Mouse (Mus musculus): ENCODE measurements at regions not wholly inside any gene's neighbourhood (a gene's known extent, or its start where the extent isn't known, plus 50 kb on each side); places are given as distances from the start of the nearest gene placed in this dataset.

- no peak for DNase-seq (ENCODE audit: low spot score in 2 of 2)
These were observed 113.0 kb upstream of the Pcgf5 start for GRCm38 (mm10) chr19:36235131-36235530.

GRCm38 (mm10) chr19:36236576-36237345, 111.3 kb upstream of the Pcgf5 start:
- no peak for DNase-seq (ENCODE audit: low spot score in 2 of 2)

- DNase-seq (ENCODE audit: low spot score in 2 of 2), result no peak
These were observed 110.4 kb upstream of the Pcgf5 start for GRCm38 (mm10) chr19:36237751-36238150.

GRCm38 (mm10) chr19:36238536-36238935, 109.6 kb upstream of the Pcgf5 start:
- DNase-seq (ENCODE audit: low spot score in 2 of 2), result no peak

- no peak for DNase-seq (ENCODE audit: low spot score in 2 of 2)
These were observed 105.7 kb upstream of the Pcgf5 start for GRCm38 (mm10) chr19:36242396-36242795.

GRCm38 (mm10) chr19:36242946-36243345, 105.2 kb upstream of the Pcgf5 start:
- no peak for DNase-seq (ENCODE audit: low spot score in 2 of 2)

GRCm38 (mm10) chr19:36252522-36252921, 95.6 kb upstream of the Pcgf5 start:
- DNase-seq (ENCODE audit: low spot score in 2 of 2), result no peak

GRCm38 (mm10) chr19:36257748-36258538, 90.2 kb upstream of the Pcgf5 start:
- DNase-seq (ENCODE audit: low spot score in 2 of 2), result peak; percentile 11 to 16

- no peak for DNase-seq (ENCODE audit: low spot score in 2 of 2)
These were observed 86.3 kb upstream of the Pcgf5 start for GRCm38 (mm10) chr19:36261819-36262218.

- no peak for DNase-seq (ENCODE audit: low spot score in 2 of 2)
These were observed 84.2 kb upstream of the Pcgf5 start for GRCm38 (mm10) chr19:36263923-36264322.

- no peak for DNase-seq (ENCODE audit: low spot score in 2 of 2)
These were observed 83.7 kb upstream of the Pcgf5 start for GRCm38 (mm10) chr19:36264397-36264796.

GRCm38 (mm10) chr19:36265276-36265675, 82.8 kb upstream of the Pcgf5 start:
- DNase-seq (ENCODE audit: low spot score in 2 of 2), result no peak

- DNase-seq (ENCODE audit: low spot score in 2 of 2), result no peak
These were observed 81.8 kb upstream of the Pcgf5 start for GRCm38 (mm10) chr19:36266346-36266745.

GRCm38 (mm10) chr19:36273466-36273865, 74.6 kb upstream of the Pcgf5 start:
- DNase-seq (ENCODE audit: low spot score in 2 of 2), result no peak

- DNase-seq (ENCODE audit: low spot score in 2 of 2), result no peak
These were observed 62.6 kb upstream of the Pcgf5 start for GRCm38 (mm10) chr19:36285465-36285864.

- no peak for DNase-seq (ENCODE audit: low spot score in 2 of 2)
These were observed 57.3 kb upstream of the Pcgf5 start for GRCm38 (mm10) chr19:36290778-36291177.

GRCm38 (mm10) chr19:36293177-36293969, 54.7 kb upstream of the Pcgf5 start:
- no peak for DNase-seq (ENCODE audit: low spot score in 2 of 2)
